Mouse (Mus musculus) megakaryocyte progenitor cell, adult 5-6 weeks (primary cell): ENCODE data around the gene S100a14. TPM values are rescaled to one million over a fixed set of nuclear protein-coding genes. Genes with fewer than 3 reads are reported as not detected.

Experiments used
- total RNA-seq, 2 experiments: library from RNA; stranded (forward) in 1 of 2; stranded (reverse) in 1 of 2; fragments of 157-497, 149-512 nt in 1 of 2; fragments of 200-1000 nt in 1 of 2; gene quantifications; 2 replicates each; pipeline versions ENCODE4 v1.2.3 to v1.2.4; 2015 to 2017

The S100a14 gene
- total RNA-seq, 2 experiments from 2014 or later, result 0.33 TPM; not detected in 1

Other genes with a start within 250 kb of the S100a14 start
- 87.0 and 96.0 TPM in 2 replicates for gene Gatad2b, start 233.7 kb upstream of the S100a14 start, total RNA-seq (2015)
- gene Gatad2b, start 233.7 kb upstream of the S100a14 start, total RNA-seq (2017), result 17.7 and 22.7 TPM in 2 replicates
- 0.17 and 0.32 TPM in 2 replicates for gene Slc27a3, start 136.9 kb upstream of the S100a14 start, total RNA-seq (2015)
- 0.27 and 0.83 TPM in 2 replicates for gene Slc27a3, start 136.9 kb upstream of the S100a14 start, total RNA-seq (2017)
- gene Ints3, start 93.2 kb upstream of the S100a14 start, total RNA-seq (2015), result 17.5 and 20.2 TPM in 2 replicates
- 21.6 and 24.7 TPM in 2 replicates for gene Ints3, start 93.2 kb upstream of the S100a14 start, total RNA-seq (2017)
- gene Npr1, start 61.0 kb upstream of the S100a14 start, total RNA-seq (2015), result not detected in 2 replicates
- gene Npr1, start 61.0 kb upstream of the S100a14 start, total RNA-seq (2017), result not detected in 2 replicates
- 120 and 136 TPM in 2 replicates for gene Ilf2, start 50.7 kb upstream of the S100a14 start, total RNA-seq (2015)
- gene Ilf2, start 50.7 kb upstream of the S100a14 start, total RNA-seq (2017), result 204 and 227 TPM in 2 replicates
- gene Snapin, start 35.8 kb upstream of the S100a14 start, total RNA-seq (2015), result 41.2 and 42.1 TPM in 2 replicates
- gene Snapin, start 35.8 kb upstream of the S100a14 start, total RNA-seq (2017), result 32.3 and 45.0 TPM in 2 replicates
- 112 and 119 TPM in 2 replicates for gene Chtop, start 17.4 kb upstream of the S100a14 start, total RNA-seq (2015)
- gene Chtop, start 17.4 kb upstream of the S100a14 start, total RNA-seq (2017), result 96.0 and 114 TPM in 2 replicates
- gene S100a1, start 12.5 kb upstream of the S100a14 start, total RNA-seq (2015), result 123 and 145 TPM in 2 replicates
- 121 and 131 TPM in 2 replicates for gene S100a1, start 12.5 kb upstream of the S100a14 start, total RNA-seq (2017)
- gene S100a13, start 12.4 kb upstream of the S100a14 start, total RNA-seq (2015), result 49.3 and 59.5 TPM in 2 replicates
- 84.2 and 96.0 TPM in 2 replicates for gene S100a13, start 12.4 kb upstream of the S100a14 start, total RNA-seq (2017)
- 1.0 TPM in 1 of 2 replicates, not detected in the other for gene S100a16, start 10.4 kb downstream of the S100a14 start, total RNA-seq (2015)
- gene S100a16, start 10.4 kb downstream of the S100a14 start, total RNA-seq (2017), result not detected in 2 replicates
- not detected in 2 replicates for gene S100a3, start 33.7 kb downstream of the S100a14 start, total RNA-seq (2015)
- not detected in 2 replicates for gene S100a3, start 33.7 kb downstream of the S100a14 start, total RNA-seq (2017)
- not detected in 2 replicates for gene S100a2, start 63.4 kb downstream of the S100a14 start, total RNA-seq (2015)
- not detected in 2 replicates for gene S100a2, start 63.4 kb downstream of the S100a14 start, total RNA-seq (2017)
- gene Gm42674, start 75.0 kb downstream of the S100a14 start, total RNA-seq (2015), result not detected in 2 replicates
- gene Gm42674, start 75.0 kb downstream of the S100a14 start, total RNA-seq (2017), result not detected in 2 replicates
- gene S100a4, start 76.9 kb downstream of the S100a14 start, total RNA-seq (2015), result 31.5 and 39.6 TPM in 2 replicates
- gene S100a4, start 76.9 kb downstream of the S100a14 start, total RNA-seq (2017), result 19.4 and 53.6 TPM in 2 replicates
- gene S100a5, start 81.7 kb downstream of the S100a14 start, total RNA-seq (2015), result not detected in 2 replicates
- not detected in 2 replicates for gene S100a5, start 81.7 kb downstream of the S100a14 start, total RNA-seq (2017)
- 31.2 and 57.3 TPM in 2 replicates for gene S100a6, start 86.0 kb downstream of the S100a14 start, total RNA-seq (2015)
- gene S100a6, start 86.0 kb downstream of the S100a14 start, total RNA-seq (2017), result 10.7 and 21.3 TPM in 2 replicates
- gene S100a7a, start 127.2 kb downstream of the S100a14 start, total RNA-seq (2015), result not detected in 2 replicates
- gene S100a7a, start 127.2 kb downstream of the S100a14 start, total RNA-seq (2017), result not detected in 2 replicates
- gene S100a8, start 142.1 kb downstream of the S100a14 start, total RNA-seq (2015), result 2,361 and 4,241 TPM in 2 replicates
- gene S100a8, start 142.1 kb downstream of the S100a14 start, total RNA-seq (2017), result 1,918 and 3,820 TPM in 2 replicates
- 2,769 and 4,892 TPM in 2 replicates for gene S100a9, start 168.9 kb downstream of the S100a14 start, total RNA-seq (2015)
- 952 and 2,018 TPM in 2 replicates for gene S100a9, start 168.9 kb downstream of the S100a14 start, total RNA-seq (2017)
- gene Pglyrp4, start 200.1 kb downstream of the S100a14 start, total RNA-seq (2015), result not detected in 2 replicates
- gene Pglyrp4, start 200.1 kb downstream of the S100a14 start, total RNA-seq (2017), result 0.17 TPM in 1 of 2 replicates, not detected in the other